Mouse (Mus musculus) heart, embryonic 13.5 days (tissue): ENCODE measurements around the gene Tnik. TPM values are rescaled to one million over a fixed set of nuclear protein-coding genes. Genes with fewer than 3 reads are reported as not detected.

Source experiments
- ATAC-seq: fragments of 200-750 bp; cut with Nextera tagmentation; 2 replicates; pipeline ENCODE4 v1.8.0; 2017; ENCODE audit warnings: moderate TSS enrichment; ENCODE audit not compliant: insufficient number of reproducible peaks, low FRiP score, low TSS enrichment; ENCODE audit errors: extremely low read depth
- H3K27ac ChIP-seq: fragments of 300-500 bp; sonication (generic); replicated peaks from 2 replicates; pipeline ENCODE4 v1.5.1; 2015; ENCODE audit warnings: moderate library complexity, mild to moderate bottlenecking, inconsistent platforms
- H3K27me3 ChIP-seq: fragments of 300-500 bp; sonication (generic); replicated peaks from 2 replicates; pipeline ENCODE4 v1.6.1; 2015; ENCODE audit warnings: mild to moderate bottlenecking, inconsistent platforms
- H3K36me3 ChIP-seq: fragments of 300-500 bp; sonication (generic); 2 replicates; pipeline ENCODE4 v1.6.1; 2015; ENCODE audit warnings: mild to moderate bottlenecking, inconsistent platforms
- H3K4me1 ChIP-seq: fragments of 300-500 bp; sonication (generic); 2 replicates; pipeline ENCODE4 v1.6.1; 2015; ENCODE audit warnings: inconsistent platforms
- H3K4me2 ChIP-seq: fragments of 300-500 bp; sonication (generic); 2 replicates; pipeline ENCODE4 v1.6.1; 2015; ENCODE audit warnings: inconsistent platforms, mild to moderate bottlenecking, moderate library complexity
- H3K4me3 ChIP-seq: fragments of 300-500 bp; sonication (generic); 2 replicates; pipeline ENCODE4 v1.5.1; 2015; ENCODE audit warnings: moderate library complexity, mild to moderate bottlenecking, inconsistent platforms
- H3K9ac ChIP-seq: fragments of 300-500 bp; sonication (generic); 2 replicates; pipeline ENCODE4 v1.6.1; 2015; ENCODE audit warnings: inconsistent platforms, mild to moderate bottlenecking, moderate library complexity
- H3K9me3 ChIP-seq: fragments of 300-500 bp; sonication (generic); 2 replicates; pipeline ENCODE4 v1.6.1; 2016; ENCODE audit warnings: inconsistent platforms
- WGBS: fragments of 180-500 bp; shearing (Covaris S2); methylation state at CpG from one replicate; pipeline ENCODE4 v1.1.7; 2015; ENCODE audit warnings: mixed read lengths; 5-methylcytosine and 5-hydroxymethylcytosine counted together
- polyA plus RNA-seq: library from polyadenylated mRNA; unstranded; fragments of >200 nt; fragmentation: Nextera tagmentation; extraction: Ambion mirVana; gene quantifications from 2 replicates; pipeline ENCODE4 v1.2.1, GENCODE M21; 2015

Gene Tnik
- 8.3 and 8.4 TPM in 2 replicates for polyA plus RNA-seq

- peak within 1 kb of the TSS; percentile 86 for H3K4me3 ChIP-seq
- H3K27me3 ChIP-seq = no peaks in the 10 kb centered on the region
- H3K9ac ChIP-seq = peak within 1 kb of the TSS; percentile 92
- H3K27ac ChIP-seq = peak within 1 kb of the TSS; percentile 85
- H3K36me3 ChIP-seq = no peaks in the 10 kb centered on the region
- under 1% methylated on average over 59 of the region's 59 CpGs for WGBS
- ATAC-seq = peak; percentile 72; the same call in 1 of the 2 replicates
- peaks cover 21% of the 10 kb centered on the region for H3K4me1 ChIP-seq
- peak within 1 kb of the TSS; percentile 79 for H3K4me2 ChIP-seq
- H3K9me3 ChIP-seq = no peaks in the 10 kb centered on the region
Observed at GRCm38 (mm10) chr3:28263002-28263947, at the start of gene Tnik. Tnik (plus strand) TSS chr3:28263214.

DNA sequence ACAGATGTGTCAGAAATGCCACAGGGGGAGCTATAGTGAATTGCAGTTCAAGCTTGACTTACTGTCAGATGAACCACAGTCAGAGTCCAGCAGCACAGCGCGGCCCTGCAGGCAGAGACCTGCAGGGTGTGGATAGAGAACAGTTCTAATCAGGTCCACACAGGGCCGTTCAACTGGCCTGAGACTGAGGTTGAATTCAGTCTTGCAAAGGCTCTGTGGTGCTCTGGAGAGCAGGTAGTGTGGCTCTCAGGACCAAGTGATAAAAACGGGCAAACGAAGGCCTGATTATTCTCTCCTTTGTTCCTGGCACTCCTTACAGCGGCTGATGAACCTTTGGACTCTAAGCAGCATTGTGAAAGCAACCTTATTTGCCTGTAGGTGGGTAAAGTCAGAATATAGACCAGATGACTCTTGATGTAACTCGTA is 48.1 kb upstream of the Tnik start:
- H3K4me2 ChIP-seq = no peak overlapping the region
- WGBS = 76% methylated on average over 7 of the region's 7 CpGs

GRCm38 (mm10) chr3:28217001-28217400 is 46.0 kb upstream of the Tnik start:
- Histone ChIP-seq H3K9me3 (no peaks in the 10 kb centered on the region), H3K36me3 (no peaks in the 10 kb centered on the region), H3K27ac (no peak overlapping the region), H3K4me3 (no peak overlapping the region), H3K4me1 (no peaks in the 10 kb centered on the region), H3K9ac (no peak overlapping the region), H3K27me3 (no peaks in the 10 kb centered on the region), H3K4me2 (no peak overlapping the region)
- WGBS = 35% methylated on average over 5 of the region's 5 CpGs
- ATAC-seq = no peak

More for the DNA sequence above, 48.1 kb upstream of the Tnik start:
- H3K36me3 ChIP-seq = no peaks in the 10 kb centered on the region
- H3K9me3 ChIP-seq = no peaks in the 10 kb centered on the region
- H3K4me3 ChIP-seq = no peak overlapping the region
- no peak for ATAC-seq
- no peaks in the 10 kb centered on the region for H3K27me3 ChIP-seq
- H3K4me1 ChIP-seq = no peaks in the 10 kb centered on the region
- H3K27ac ChIP-seq = no peak overlapping the region
- no peak overlapping the region for H3K9ac ChIP-seq

DNA sequence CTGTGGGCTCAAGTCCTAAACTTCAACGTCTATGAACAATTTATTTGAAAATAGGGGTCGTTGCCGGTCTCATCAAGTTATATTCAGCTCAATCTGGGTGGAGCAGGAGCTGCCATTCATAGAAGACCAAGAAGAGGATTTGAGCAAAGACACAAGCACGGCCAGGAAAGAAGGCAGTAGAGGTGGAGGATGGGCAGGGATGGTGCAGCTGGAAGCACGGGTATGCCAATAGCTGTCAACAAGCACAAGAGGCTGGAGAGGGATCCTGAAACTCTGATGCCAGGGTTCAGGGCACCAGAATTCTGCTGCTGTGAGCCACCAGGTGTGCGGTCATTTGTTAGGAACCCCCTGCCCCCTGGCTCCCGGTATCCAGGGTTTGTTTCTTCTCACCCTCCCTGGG is 43.5 kb upstream of the Tnik start:
- Histone ChIP-seq H3K9ac (no peak overlapping the region), H3K36me3 (no peaks in the 10 kb centered on the region), H3K4me2 (no peak overlapping the region), H3K27ac (no peak overlapping the region), H3K9me3 (no peaks in the 10 kb centered on the region), H3K4me3 (no peak overlapping the region), H3K4me1 (peaks cover 5% of the 10 kb centered on the region), H3K27me3 (no peaks in the 10 kb centered on the region)
- no peak for ATAC-seq
- WGBS = 76% methylated on average over 7 of the region's 7 CpGs

- Histone ChIP-seq H3K4me1 (peaks cover 8% of the 10 kb centered on the region), H3K4me2 (no peak overlapping the region), H3K27ac (no peak overlapping the region), H3K4me3 (no peak overlapping the region), H3K27me3 (no peaks in the 10 kb centered on the region), H3K36me3 (no peaks in the 10 kb centered on the region), H3K9me3 (no peaks in the 10 kb centered on the region), H3K9ac (no peak overlapping the region)
- WGBS = 83% methylated on average over 3 of the region's 3 CpGs
- ATAC-seq = no peak
Observed at GRCm38 (mm10) chr3:28219964-28220363, 43.0 kb upstream of the Tnik start.

DNA sequence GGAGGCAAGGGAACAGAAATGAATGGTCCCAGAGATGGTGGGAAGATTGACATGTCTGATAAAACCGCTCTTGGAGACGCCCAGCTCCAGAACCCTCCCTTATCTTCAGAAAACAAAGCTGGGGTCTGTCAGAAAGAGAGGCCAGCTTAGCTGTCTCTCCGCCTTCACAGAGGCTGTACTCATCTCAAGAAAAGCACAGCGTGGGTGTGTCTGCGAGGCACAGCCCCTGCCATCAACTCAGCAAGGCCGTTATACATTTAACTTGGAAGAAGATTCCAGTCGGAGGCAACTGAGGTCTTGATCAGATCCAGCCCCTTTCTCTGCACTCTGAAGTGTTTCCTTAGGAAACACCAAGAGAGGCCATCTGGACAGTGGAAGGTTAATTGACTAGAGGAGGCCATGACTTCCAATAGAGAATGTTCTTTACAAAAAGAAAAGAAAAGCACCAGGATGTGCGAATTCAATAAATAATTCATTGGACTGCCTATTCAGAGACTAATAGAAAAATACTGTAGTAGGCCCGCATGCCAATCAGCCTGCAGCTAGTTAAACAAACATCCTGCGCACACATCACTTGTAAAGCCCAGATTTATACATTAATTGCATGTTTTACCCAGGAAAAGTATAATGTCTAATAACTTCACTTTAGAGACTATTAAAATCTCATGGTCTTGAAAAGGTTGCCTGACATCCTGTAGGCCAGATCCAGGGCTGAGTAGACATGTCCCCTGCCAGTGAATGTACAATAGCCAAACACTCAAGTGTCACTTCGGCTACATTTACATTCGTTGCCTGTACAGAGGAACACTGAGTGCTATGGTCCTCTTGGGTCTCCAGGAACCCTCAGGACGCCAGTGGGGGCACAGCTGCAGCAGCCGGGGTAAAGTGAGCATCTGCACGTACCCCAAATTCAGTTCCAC is 38.3 kb upstream of the Tnik start:
- no peak for ATAC-seq
- H3K27ac ChIP-seq = no peak overlapping the region

GRCm38 (mm10) chr3:28225357-28225905 is 37.6 kb upstream of the Tnik start:
- H3K27ac ChIP-seq = no peak overlapping the region
- no peak overlapping the region for H3K4me2 ChIP-seq
- no peak overlapping the region for H3K4me3 ChIP-seq
- H3K36me3 ChIP-seq = no peaks in the 10 kb centered on the region
- peaks cover 23% of the 10 kb centered on the region for H3K4me1 ChIP-seq
- ATAC-seq = no peak
- no peaks in the 10 kb centered on the region for H3K9me3 ChIP-seq
- H3K9ac ChIP-seq = no peak overlapping the region
- WGBS = 74% methylated on average over 9 of the region's 9 CpGs
- H3K27me3 ChIP-seq = no peaks in the 10 kb centered on the region

More for the DNA sequence above, 38.3 kb upstream of the Tnik start:
- no peaks in the 10 kb centered on the region for H3K9me3 ChIP-seq
- no peak overlapping the region for H3K4me2 ChIP-seq
- peaks cover 16% of the 10 kb centered on the region for H3K4me1 ChIP-seq
- 50% methylated on average over 15 of the region's 15 CpGs for WGBS
- H3K27me3 ChIP-seq = no peaks in the 10 kb centered on the region
- H3K4me3 ChIP-seq = no peak overlapping the region
- H3K9ac ChIP-seq = no peak overlapping the region
- H3K36me3 ChIP-seq = no peaks in the 10 kb centered on the region

- no peak overlapping the region for H3K9ac ChIP-seq
- H3K4me3 ChIP-seq = no peak overlapping the region
- H3K27ac ChIP-seq = no peak overlapping the region
- no peaks in the 10 kb centered on the region for H3K27me3 ChIP-seq
- ATAC-seq = no peak
- peaks cover 25% of the 10 kb centered on the region for H3K4me1 ChIP-seq
- WGBS = 66% methylated on average over 19 of the region's 19 CpGs
- no peaks in the 10 kb centered on the region for H3K36me3 ChIP-seq
- no peaks in the 10 kb centered on the region for H3K9me3 ChIP-seq
- H3K4me2 ChIP-seq = no peak overlapping the region
Observed at GRCm38 (mm10) chr3:28226181-28226580, 36.8 kb upstream of the Tnik start.

GRCm38 (mm10) chr3:28228930-28229329 is 34.1 kb upstream of the Tnik start:
- Histone ChIP-seq H3K27ac (no peak overlapping the region), H3K9me3 (no peaks in the 10 kb centered on the region), H3K9ac (no peak overlapping the region), H3K4me2 (no peak overlapping the region), H3K4me1 (peaks cover 25% of the 10 kb centered on the region), H3K4me3 (no peak overlapping the region), H3K36me3 (no peaks in the 10 kb centered on the region), H3K27me3 (no peaks in the 10 kb centered on the region)
- WGBS = 63% methylated on average over 4 of the region's 4 CpGs
- ATAC-seq = no peak

- ATAC-seq = no peak
- peaks cover 20% of the 10 kb centered on the region for H3K4me1 ChIP-seq
- H3K27ac ChIP-seq = no peak overlapping the region
- WGBS = 52% methylated on average over 2 of the region's 2 CpGs
- no peak overlapping the region for H3K9ac ChIP-seq
- H3K9me3 ChIP-seq = no peaks in the 10 kb centered on the region
- no peaks in the 10 kb centered on the region for H3K27me3 ChIP-seq
- H3K4me3 ChIP-seq = no peak overlapping the region
- H3K4me2 ChIP-seq = no peak overlapping the region
- H3K36me3 ChIP-seq = no peaks in the 10 kb centered on the region
Observed at GRCm38 (mm10) chr3:28229503-28229902, 33.5 kb upstream of the Tnik start.

DNA sequence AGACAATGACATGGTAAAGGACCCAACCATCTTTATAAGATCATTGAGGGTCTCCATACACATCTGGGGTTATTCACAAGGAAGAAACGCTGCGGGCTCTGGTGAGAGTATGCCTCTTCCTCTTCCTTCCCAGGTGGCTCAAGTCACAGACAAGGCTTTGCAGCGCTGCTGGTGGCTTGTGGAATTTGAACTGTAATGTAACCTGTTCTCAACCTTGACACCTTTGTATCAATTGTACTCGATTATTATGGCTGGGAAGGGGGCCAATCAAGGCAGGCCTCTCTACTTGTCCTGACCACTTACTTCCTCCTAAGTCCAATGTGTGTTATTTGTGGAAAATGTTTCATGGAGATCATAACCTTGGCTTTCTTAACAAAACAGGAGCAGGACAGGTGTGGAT is 30.1 kb upstream of the Tnik start:
- H3K36me3 ChIP-seq = no peaks in the 10 kb centered on the region
- no peak overlapping the region for H3K9ac ChIP-seq
- H3K27ac ChIP-seq = no peak overlapping the region
- H3K4me2 ChIP-seq = no peak overlapping the region
- H3K4me3 ChIP-seq = no peak overlapping the region
- no peak for ATAC-seq
- 75% methylated on average over 4 of the region's 4 CpGs for WGBS
- peaks cover 13% of the 10 kb centered on the region for H3K4me1 ChIP-seq
- no peaks in the 10 kb centered on the region for H3K27me3 ChIP-seq
- no peaks in the 10 kb centered on the region for H3K9me3 ChIP-seq
